Mouse (Mus musculus): Measurements from ENCODE around the gene Sh2b1. TPM values are rescaled to one million over a fixed set of nuclear protein-coding genes. Genes with fewer than 3 reads are reported as not detected.

Sh2b1 gene
- polyA plus RNA-seq (2014; fragmentation: Illumina TruSeq; extraction: RNeasy Lipid Tissue Mini Kit (QIAGEN cat#74804); ENCODE audit: low read depth, low replicate concordance), result 33.4 TPM

GRCm38 (mm10) chr7:126474993-126475581 is at the start of gene Sh2b1:
TSS of gene Sh2b1 (minus strand) at chr7:126475424.

DNA sequence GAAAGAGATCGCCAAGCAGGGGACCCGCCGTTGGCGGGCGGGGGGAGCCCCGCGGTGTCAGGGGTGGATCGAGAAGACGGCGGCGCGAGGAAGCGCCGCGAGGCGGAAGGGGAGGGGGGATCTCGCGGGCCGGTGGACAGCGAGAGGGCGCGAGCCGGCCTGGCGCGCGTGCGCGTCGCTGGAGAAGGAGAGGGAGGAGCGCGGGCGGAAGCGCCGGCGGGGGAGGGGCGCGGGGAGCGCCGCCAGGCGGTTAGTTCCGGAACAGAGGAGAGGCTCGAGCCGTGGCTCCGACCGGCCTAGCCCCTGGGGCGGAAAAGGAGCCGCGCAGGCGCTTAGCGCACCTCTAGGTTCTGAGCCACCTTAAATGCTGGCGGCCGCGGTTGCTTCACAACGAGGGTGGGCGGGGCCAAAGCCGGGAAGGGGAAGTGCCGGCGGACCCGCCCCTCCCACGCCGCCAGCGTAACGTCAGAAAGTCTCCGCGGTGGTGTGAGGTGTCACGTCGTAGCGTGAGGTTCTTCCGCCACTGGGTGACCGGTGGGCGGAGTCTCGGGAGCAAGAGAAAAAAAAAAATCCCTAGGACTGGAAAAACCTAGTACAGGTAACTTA is 28.2 kb upstream of the Sh2b1 start, which contains the start of gene Atxn2l:
Atxn2l (minus strand) TSS at position 165 of the 606 bp plus-strand sequence.

GRCm38 (mm10) chr7:126487052-126487483 is 11.8 kb upstream of the Sh2b1 start, which contains the start of gene Tufm:
TSS of gene Tufm (plus strand) at chr7:126487361.

GRCm38 (mm10) chr7:126463004-126463403 is 12.2 kb downstream of the Sh2b1 start, which contains the start of gene Atp2a1:
TSS of gene Atp2a1 (minus strand) at chr7:126463108.

DNA sequence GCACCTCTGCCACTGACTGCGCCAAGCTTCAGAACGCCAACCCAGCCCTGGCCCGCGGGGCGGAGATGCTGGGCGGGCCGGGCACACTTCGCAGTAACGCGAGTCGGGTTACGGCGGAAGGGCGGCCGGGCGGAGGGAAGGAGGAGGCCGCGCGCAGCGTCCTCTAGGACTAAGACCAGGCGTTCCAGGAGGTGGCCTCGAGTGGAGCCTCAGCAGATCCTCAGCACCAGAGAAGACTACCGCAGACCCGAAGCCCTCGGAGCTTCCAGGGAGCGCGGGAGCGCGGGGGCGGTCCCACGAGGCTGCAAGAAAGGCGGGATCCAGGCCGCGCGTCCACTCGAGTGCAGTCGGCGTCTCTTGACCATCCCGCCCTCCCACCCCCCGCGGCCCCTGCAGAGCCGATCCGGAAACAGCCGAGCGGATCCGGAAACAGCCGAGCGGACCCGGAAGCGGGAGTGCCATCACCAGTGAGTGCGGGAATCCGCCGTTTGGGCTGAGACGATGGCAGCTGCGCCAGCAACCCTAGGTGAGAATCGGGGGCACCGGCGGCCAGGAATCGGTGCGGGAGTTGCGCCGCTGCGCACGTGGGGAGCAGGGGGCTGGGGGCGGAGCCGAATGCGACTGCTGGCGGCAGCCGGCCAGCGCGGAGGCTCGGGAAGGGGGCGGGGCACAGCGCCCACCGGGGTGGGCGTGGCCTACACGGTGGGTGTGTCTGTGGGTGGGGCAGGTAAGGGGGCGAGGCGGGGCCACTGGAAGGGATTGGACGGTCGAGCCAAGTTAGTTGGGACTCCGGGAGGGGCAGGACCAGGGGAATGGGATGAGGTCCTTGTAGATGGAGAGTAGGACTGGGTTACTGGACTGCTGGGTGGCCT is 46.4 kb downstream of the Sh2b1 start, which contains the start of gene Rabep2:
Rabep2 (plus strand) TSS at position 129 of the 872 bp plus-strand sequence.

Other genes with a start within 250 kb of the Sh2b1 start
- 27.2 TPM for gene Sbk1, start 202.8 kb downstream of the Sh2b1 start, polyA plus RNA-seq (2014; fragmentation: Illumina TruSeq; extraction: RNeasy Lipid Tissue Mini Kit (QIAGEN cat#74804); ENCODE audit: low read depth, low replicate concordance)
- 8.0 TPM for gene Lat, start 105.9 kb downstream of the Sh2b1 start, polyA plus RNA-seq (2014; fragmentation: Illumina TruSeq; extraction: RNeasy Lipid Tissue Mini Kit (QIAGEN cat#74804); ENCODE audit: low read depth, low replicate concordance)
- 38.3 TPM for gene Spns1, start 98.0 kb downstream of the Sh2b1 start, polyA plus RNA-seq (2014; fragmentation: Illumina TruSeq; extraction: RNeasy Lipid Tissue Mini Kit (QIAGEN cat#74804); ENCODE audit: low read depth, low replicate concordance)
- 6.3 TPM for gene Nfatc2ip, start 78.7 kb downstream of the Sh2b1 start, polyA plus RNA-seq (2014; fragmentation: Illumina TruSeq; extraction: RNeasy Lipid Tissue Mini Kit (QIAGEN cat#74804); ENCODE audit: low read depth, low replicate concordance)
- gene Cd19, start 60.5 kb downstream of the Sh2b1 start, polyA plus RNA-seq (2014; fragmentation: Illumina TruSeq; extraction: RNeasy Lipid Tissue Mini Kit (QIAGEN cat#74804); ENCODE audit: low read depth, low replicate concordance), result 0.32 TPM
- 23.2 TPM for gene Rabep2, start 46.7 kb downstream of the Sh2b1 start, polyA plus RNA-seq (2014; fragmentation: Illumina TruSeq; extraction: RNeasy Lipid Tissue Mini Kit (QIAGEN cat#74804); ENCODE audit: low read depth, low replicate concordance)
- gene Atp2a1, start 12.3 kb downstream of the Sh2b1 start, polyA plus RNA-seq (2014; fragmentation: Illumina TruSeq; extraction: RNeasy Lipid Tissue Mini Kit (QIAGEN cat#74804); ENCODE audit: low read depth, low replicate concordance), result 0.65 TPM
- gene Tufm, start 11.9 kb upstream of the Sh2b1 start, polyA plus RNA-seq (2014; fragmentation: Illumina TruSeq; extraction: RNeasy Lipid Tissue Mini Kit (QIAGEN cat#74804); ENCODE audit: low read depth, low replicate concordance), result 73.7 TPM
- gene Atxn2l, start 28.0 kb upstream of the Sh2b1 start, polyA plus RNA-seq (2014; fragmentation: Illumina TruSeq; extraction: RNeasy Lipid Tissue Mini Kit (QIAGEN cat#74804); ENCODE audit: low read depth, low replicate concordance), result 84.6 TPM
- 119 TPM for gene Eif3c, start 91.0 kb upstream of the Sh2b1 start, polyA plus RNA-seq (2014; fragmentation: Illumina TruSeq; extraction: RNeasy Lipid Tissue Mini Kit (QIAGEN cat#74804); ENCODE audit: low read depth, low replicate concordance)
- gene Apobr, start 109.5 kb upstream of the Sh2b1 start, polyA plus RNA-seq (2014; fragmentation: Illumina TruSeq; extraction: RNeasy Lipid Tissue Mini Kit (QIAGEN cat#74804); ENCODE audit: low read depth, low replicate concordance), result 34.2 TPM
- gene Cln3, start 110.4 kb upstream of the Sh2b1 start, polyA plus RNA-seq (2014; fragmentation: Illumina TruSeq; extraction: RNeasy Lipid Tissue Mini Kit (QIAGEN cat#74804); ENCODE audit: low read depth, low replicate concordance), result 55.2 TPM
- gene Il27, start 119.5 kb upstream of the Sh2b1 start, polyA plus RNA-seq (2014; fragmentation: Illumina TruSeq; extraction: RNeasy Lipid Tissue Mini Kit (QIAGEN cat#74804); ENCODE audit: low read depth, low replicate concordance), result 0.42 TPM
- 112 TPM for gene Nupr1, start 155.4 kb upstream of the Sh2b1 start, polyA plus RNA-seq (2014; fragmentation: Illumina TruSeq; extraction: RNeasy Lipid Tissue Mini Kit (QIAGEN cat#74804); ENCODE audit: low read depth, low replicate concordance)
- gene Sgf29, start 173.9 kb upstream of the Sh2b1 start, polyA plus RNA-seq (2014; fragmentation: Illumina TruSeq; extraction: RNeasy Lipid Tissue Mini Kit (QIAGEN cat#74804); ENCODE audit: low read depth, low replicate concordance), result 23.6 TPM
- gene Sult1a1, start 201.0 kb upstream of the Sh2b1 start, polyA plus RNA-seq (2014; fragmentation: Illumina TruSeq; extraction: RNeasy Lipid Tissue Mini Kit (QIAGEN cat#74804); ENCODE audit: low read depth, low replicate concordance), result 157 TPM
- gene Bola2, start 220.0 kb upstream of the Sh2b1 start, polyA plus RNA-seq (2014; fragmentation: Illumina TruSeq; extraction: RNeasy Lipid Tissue Mini Kit (QIAGEN cat#74804); ENCODE audit: low read depth, low replicate concordance), result 28.1 TPM
- gene Slx1b, start 220.4 kb upstream of the Sh2b1 start, polyA plus RNA-seq (2014; fragmentation: Illumina TruSeq; extraction: RNeasy Lipid Tissue Mini Kit (QIAGEN cat#74804); ENCODE audit: low read depth, low replicate concordance), result 15.2 TPM
- 29.4 TPM for gene Coro1a, start 232.4 kb upstream of the Sh2b1 start, polyA plus RNA-seq (2014; fragmentation: Illumina TruSeq; extraction: RNeasy Lipid Tissue Mini Kit (QIAGEN cat#74804); ENCODE audit: low read depth, low replicate concordance)